Mouse (Mus musculus): ENCODE results near the gene Krt10.

Gene Krt10

DNA sequence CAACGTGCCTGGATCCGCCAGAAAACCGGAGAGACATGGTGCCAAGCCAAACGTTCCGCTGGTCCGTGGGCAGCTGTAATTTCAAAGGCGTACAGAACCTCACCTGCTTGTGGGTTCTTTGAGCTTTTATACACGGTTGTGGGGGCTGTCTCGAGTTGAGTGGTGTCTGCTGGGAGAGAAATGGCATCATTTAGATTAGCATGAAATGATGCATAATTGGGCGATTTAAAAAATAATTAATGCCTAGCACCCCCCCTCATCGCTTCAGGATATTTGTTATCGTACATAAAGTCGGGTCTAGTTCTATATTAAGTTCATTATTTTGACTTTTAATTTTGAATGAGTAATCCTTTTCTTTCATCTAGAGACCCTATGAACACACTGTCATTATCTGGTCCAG, 14.4 kb downstream of the Krt10 start, which contains the start of gene Krt28:
Krt28 (minus strand) TSS at position 101 of the 400 bp plus-strand sequence.
- no peak for DNase-seq (ENCODE audit: extremely low read depth, low read depth)

DNA sequence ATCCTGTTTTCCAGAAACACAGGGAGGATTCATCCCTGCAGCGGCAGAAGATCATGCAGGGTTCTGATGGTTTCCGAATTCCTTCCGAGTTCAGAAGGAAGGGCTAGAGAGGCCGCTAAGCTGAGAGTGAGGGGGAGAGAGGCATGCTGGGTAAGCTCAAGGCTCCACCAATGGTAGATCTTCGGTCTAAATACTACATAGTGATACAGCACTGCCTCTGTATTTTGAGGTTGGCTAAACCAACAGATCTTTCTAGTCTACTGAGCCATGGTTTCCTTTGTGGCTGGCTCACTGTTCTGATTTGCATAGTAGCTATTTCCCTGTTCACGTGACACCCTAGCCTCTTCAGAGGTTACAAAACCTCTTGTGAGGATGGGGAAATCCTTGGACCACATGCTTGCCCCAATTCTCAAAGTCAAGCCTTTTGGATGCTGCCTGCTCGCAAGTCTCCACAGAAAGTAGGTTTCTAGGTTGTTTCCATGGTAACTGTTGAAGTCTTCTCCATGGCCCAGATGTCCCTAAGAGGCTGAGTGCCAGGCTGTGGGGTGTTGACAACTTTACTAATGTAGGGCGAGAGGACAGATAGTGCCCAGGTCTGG, 19.2 kb downstream of the Krt10 start:
- DNase-seq (ENCODE audit: extremely low read depth, low read depth): no peak

DNA sequence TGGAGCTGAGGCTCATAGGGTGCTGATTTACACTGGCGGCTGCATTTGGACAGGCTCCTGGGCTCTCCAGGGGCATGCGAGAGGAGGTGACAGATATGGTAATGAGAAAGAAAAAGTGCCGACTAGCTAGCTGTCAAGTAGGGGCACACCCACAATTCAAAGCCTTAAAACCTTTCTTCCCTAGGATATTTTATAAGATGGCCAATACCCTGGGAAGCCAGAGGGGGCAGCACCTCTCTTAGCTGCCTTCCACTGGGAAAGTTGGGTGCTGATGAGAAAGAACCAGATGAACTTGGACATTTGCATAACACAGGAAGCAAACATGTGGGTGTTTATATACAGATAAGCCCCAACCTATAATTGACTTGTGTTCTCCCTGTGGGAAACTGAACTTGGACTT, 19.9 kb downstream of the Krt10 start:
- no peak for DNase-seq (ENCODE audit: extremely low read depth, low read depth)

DNA sequence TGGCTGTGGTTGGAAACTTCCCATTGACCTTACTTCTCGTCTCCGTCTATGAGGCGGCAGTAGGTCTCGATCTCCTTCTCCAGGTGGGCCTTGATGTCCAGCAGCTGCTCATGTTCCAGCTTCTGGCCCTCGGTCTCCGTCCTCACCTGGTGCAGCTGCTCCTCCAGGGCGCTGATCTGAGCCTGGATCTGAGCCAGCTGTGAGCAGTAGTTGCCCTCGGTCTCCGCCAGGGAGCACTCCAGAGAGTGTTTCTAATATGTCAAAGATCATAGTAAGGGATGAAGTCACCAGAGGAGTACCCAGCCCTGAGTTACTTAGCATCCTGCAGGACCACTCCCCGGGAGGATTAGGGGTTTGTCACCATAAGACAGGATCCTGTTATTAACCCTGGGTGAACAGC, 22.4 kb downstream of the Krt10 start:
- no peak for DNase-seq (ENCODE audit: extremely low read depth, low read depth)

DNA sequence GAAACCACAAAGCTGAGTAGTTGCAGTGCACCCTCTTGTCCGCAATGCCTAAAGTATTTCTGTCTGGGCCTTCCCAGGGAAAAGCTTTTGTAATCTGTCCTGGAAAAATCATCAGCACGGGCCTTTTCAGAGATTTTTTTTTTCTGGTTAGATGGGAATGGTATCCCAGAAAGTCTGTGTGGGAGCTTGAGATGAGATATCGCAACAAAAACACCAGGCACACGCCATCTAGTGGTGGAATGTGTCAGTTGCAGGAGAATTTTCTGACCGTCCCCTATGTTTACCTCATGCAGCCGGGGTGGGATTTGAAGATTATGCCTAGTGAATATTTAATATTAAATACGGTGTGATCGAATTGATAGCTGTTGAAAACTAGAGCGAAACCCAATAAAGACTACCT, 24.8 kb downstream of the Krt10 start:
- DNase-seq (ENCODE audit: extremely low read depth, low read depth): no peak

DNA sequence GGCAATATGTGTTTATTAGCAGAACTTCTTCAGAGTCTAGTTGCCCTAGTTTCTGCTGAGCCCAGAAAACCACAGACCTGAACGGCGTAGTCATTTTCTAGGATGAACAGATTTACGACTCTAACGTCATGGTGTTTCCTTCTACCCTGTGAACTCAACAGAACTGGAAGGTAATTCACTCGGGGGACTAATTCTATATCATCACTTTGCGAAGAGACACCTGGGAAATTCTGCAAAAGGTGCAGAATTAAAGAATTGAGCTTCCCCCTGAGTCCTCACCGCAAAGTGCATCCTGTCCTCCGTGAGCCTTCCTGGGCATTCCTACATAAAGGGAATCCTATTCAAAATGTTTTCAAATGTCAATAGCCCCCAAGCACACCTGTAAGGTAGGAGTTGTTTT, 27.7 kb downstream of the Krt10 start:
- no peak for DNase-seq (ENCODE audit: extremely low read depth, low read depth)

DNA sequence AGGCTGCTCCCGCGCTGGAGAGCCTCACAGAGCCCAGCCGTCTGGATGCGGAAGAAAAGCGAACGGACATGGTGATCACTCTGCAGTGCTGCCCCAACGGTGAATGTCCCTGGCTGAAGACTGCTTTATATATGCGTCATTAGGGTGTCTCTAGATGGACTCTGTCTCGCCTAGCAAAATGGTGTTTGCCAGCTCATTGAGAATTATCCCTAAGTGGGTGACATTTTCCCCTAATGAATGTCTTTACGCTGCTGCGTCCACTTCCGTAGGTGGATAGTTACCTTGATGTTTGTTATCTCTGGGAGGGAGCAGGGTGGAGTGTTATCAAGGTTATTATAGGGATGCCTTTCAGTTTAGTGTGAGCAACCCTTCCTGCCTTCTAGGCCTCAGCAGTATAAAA, 38.2 kb downstream of the Krt10 start, which contains the start of gene Krt27:
Krt27 (minus strand) TSS at position 101 of the 400 bp plus-strand sequence.
- no peak for DNase-seq (ENCODE audit: extremely low read depth, low read depth)

DNA sequence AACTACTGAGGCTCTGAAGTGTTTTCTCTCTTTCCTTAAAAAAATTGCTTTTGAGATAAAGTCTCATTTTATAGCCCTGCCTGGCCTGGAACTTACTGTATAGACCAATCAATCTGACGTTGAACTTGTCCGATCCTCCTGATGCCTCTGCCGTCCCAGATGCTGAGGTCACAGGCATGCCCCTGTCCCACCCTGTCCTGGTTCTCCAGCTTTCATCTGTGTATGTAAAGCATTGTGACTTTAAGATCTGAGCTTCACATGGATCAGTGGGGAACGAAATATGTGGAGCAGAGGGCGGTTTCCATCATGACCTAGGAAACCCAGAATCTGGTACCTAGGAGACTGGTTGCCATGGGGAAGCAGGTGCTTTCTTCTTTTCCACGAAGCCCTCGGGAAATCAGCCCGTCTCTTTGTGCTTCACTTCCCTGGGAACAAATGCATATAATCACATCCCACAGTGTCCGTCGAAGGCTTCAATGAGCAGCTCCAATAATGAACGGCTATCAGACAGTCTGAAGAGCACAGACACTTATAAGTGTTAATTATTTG, 49.8 kb downstream of the Krt10 start:
- no peak for DNase-seq (ENCODE audit: extremely low read depth, low read depth)

DNA sequence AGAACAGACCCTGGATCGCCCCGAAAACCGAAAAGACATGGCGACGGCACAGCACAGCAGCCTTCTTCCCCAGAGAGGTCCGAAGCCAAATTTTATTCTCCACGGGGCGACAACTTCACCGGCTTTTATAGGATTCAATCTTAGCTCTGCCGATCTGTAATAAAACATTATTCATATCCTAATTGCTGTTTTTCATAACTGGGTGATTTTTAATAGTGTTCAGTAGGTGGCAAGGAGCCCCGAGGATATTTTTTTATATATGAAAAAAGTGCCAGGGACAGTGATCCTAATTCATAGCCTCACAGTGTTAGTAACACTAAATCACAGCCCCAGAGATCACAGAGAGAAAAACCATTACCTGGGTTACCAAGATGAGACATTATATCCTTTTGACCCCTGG, 51.3 kb downstream of the Krt10 start, which contains the start of gene Krt26:
Krt26 (minus strand) TSS at position 101 of the 400 bp plus-strand sequence.
- no peak for DNase-seq (ENCODE audit: extremely low read depth, low read depth)
